Mouse (Mus musculus) testis, adult 2 months (tissue): ENCODE results near the gene Rad51c. TPM values are rescaled to one million over a fixed set of nuclear protein-coding genes. Genes with fewer than 3 reads are reported as not detected.
"Not testable (repeated sequence)": the region's sequence is repeated elsewhere in the genome, so short reads cannot be mapped to it uniquely, and the experiment has no call there.

Experiments used
- H3K27ac ChIP-seq: fragments of 200-500 bp; 2 replicates; pipeline ENCODE4 v1.5.1; 2012; ENCODE audit warnings: low read depth, low read length; ENCODE audit not compliant: control insufficient read depth, insufficient read depth
- H3K27me3 ChIP-seq: fragments of 200-500 bp; 2 replicates; pipeline ENCODE4 v1.6.1; 2012; ENCODE audit warnings: mild to moderate bottlenecking, low read length, moderate library complexity; ENCODE audit not compliant: control insufficient read depth, insufficient read depth
- H3K36me3 ChIP-seq: fragments of 200-500 bp; 2 replicates; pipeline ENCODE4 v1.6.1; 2012; ENCODE audit warnings: mild to moderate bottlenecking, low read length; ENCODE audit not compliant: control insufficient read depth, insufficient read depth
- H3K4me1 ChIP-seq: fragments of 200-500 bp; 2 replicates; pipeline ENCODE4 v1.6.1; 2012; ENCODE audit warnings: low read length; ENCODE audit not compliant: control insufficient read depth, insufficient read depth
- H3K4me3 ChIP-seq: fragments of 200-500 bp; 2 replicates; pipeline ENCODE4 v1.5.1; 2012; ENCODE audit warnings: low read depth, mild to moderate bottlenecking, low read length, moderate library complexity, mixed read lengths; ENCODE audit not compliant: control insufficient read depth
- CTCF ChIP-seq: fragments of 200-500 bp; IDR thresholded peaks from 2 replicates; pipeline ENCODE4 v1.5.1; 2012; ENCODE audit warnings: low read depth, mild to moderate bottlenecking, inconsistent platforms, low read length, moderate library complexity; ENCODE audit not compliant: control insufficient read depth, insufficient read depth, insufficient replicate concordance
- POLR2A ChIP-seq: fragments of 200-500 bp; IDR thresholded peaks from 2 replicates; pipeline ENCODE4 v1.6.1; 2012; ENCODE audit warnings: low read depth, mild to moderate bottlenecking, inconsistent platforms, low read length, moderate library complexity; ENCODE audit not compliant: control insufficient read depth
- polyA plus RNA-seq: library from polyadenylated mRNA; depleted of rRNA; stranded (reverse); fragments of >200 nt; gene quantifications from 2 replicates; pipeline ENCODE4 v1.2.3, GENCODE M21; 2012

The Rad51c gene
- polyA plus RNA-seq, 1 experiment: 16.4 TPM

DNA sequence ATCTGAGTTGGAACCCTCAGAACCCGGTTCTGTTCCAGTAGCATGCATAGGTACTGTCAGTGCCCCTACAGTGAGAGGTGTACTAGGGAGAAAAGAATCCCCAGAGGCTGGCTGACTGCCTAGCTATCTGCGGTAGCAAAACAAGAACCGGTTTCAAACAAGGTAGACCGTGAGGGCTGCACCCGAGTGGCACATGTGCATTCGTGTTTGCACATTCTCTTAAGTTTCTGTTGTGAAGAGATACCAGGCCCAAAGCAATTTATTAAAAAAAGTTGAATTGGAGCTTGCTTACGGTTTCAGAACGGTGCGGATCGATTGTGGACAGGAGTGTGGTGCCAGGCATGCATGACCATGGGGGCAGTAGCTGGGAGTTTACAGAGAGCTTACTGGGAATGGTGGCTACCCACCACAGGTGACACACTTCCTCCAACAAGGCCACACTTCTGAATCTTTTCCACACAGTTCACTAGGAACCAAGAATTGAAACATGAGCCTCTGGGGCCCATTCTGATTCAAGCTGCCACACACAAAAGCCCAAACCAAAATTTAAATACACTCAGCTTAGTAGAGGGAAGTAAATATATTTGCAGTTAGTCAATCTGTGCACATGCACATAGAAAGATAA, 35.2 kb upstream of the Rad51c start:
- Histone ChIP-seq H3K27ac (no peak overlapping the region), H3K27me3 (no peaks in the 10 kb centered on the region), H3K36me3 (no peaks in the 10 kb centered on the region), H3K4me1 (peaks cover 5% of the 10 kb centered on the region), H3K4me3 (no peak overlapping the region)
- no peak for TF ChIP-seq POLR2A
- TF ChIP-seq CTCF: no peak

DNA sequence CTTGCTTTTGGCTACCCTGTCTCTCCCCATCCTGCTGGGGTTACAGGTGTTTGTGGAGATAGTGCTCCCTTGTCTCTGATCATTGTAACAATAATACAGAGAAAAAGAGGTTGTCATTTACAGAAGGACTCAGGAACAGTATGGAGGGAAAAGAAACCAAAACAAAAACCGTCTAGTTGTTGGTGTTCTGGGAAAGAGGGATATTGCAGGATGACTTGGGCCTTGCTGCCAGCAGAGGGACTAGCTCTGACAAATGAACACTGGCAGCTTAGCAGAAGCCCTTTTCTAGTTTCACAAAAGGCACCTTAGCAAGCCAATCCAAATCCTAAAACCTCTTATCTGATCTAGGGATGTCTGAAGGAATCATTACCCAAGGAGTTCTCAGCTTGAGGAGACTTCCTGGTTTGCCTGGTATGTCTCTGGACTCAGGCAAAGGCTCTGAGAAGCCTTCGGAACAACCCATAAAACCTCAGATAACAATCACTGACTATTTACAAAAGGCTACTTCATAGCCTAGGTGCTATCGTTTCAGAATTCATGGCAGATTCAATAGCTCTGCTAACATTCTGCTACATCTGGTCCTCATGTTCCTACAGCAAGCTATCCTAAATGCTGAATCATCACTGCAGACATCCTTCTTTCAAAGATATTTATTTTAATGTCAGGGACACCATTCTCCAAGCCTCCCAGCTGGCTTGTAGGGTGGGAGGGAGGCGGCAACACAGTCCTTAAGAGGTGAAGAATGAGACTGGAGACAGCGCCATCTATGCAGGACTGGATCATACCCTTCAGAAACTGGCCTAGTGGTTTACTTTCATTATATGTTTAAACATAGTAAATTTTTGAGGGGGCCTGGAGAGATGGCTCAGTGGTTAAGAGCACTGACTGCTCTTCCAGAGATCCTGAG, 31.8 kb upstream of the Rad51c start:
- no peak for TF ChIP-seq POLR2A
- TF ChIP-seq CTCF: no peak
- no peaks in the 10 kb centered on the region for H3K4me1 ChIP-seq
- no peak overlapping the region for H3K4me3 ChIP-seq
- no peaks in the 10 kb centered on the region for H3K36me3 ChIP-seq
- no peak overlapping the region; the same call in 1 of the 2 replicates for H3K27ac ChIP-seq
- no peaks in the 10 kb centered on the region for H3K27me3 ChIP-seq

DNA sequence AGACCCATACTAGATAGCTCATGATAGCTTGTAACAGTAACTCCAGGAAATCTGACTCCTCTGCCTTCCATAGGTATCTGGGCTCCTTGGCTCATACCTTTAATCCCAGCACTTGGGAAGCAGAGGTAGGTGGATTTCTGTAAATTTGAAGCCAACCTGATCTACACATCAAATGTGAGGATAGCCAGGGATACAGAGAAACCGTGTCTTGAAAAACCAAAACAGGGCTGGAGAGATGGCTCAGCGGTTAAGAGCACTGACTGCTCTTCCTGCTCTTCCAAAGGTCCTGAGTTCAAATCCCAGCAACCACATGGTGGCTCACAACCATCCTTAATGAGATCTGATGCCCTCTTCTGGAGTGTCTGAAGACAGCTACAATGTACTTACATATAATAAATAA, 30.4 kb upstream of the Rad51c start:
- H3K36me3 ChIP-seq, H3K27me3 ChIP-seq, H3K27ac ChIP-seq, H3K4me1 ChIP-seq, H3K4me3 ChIP-seq: not testable (repeated sequence)

DNA sequence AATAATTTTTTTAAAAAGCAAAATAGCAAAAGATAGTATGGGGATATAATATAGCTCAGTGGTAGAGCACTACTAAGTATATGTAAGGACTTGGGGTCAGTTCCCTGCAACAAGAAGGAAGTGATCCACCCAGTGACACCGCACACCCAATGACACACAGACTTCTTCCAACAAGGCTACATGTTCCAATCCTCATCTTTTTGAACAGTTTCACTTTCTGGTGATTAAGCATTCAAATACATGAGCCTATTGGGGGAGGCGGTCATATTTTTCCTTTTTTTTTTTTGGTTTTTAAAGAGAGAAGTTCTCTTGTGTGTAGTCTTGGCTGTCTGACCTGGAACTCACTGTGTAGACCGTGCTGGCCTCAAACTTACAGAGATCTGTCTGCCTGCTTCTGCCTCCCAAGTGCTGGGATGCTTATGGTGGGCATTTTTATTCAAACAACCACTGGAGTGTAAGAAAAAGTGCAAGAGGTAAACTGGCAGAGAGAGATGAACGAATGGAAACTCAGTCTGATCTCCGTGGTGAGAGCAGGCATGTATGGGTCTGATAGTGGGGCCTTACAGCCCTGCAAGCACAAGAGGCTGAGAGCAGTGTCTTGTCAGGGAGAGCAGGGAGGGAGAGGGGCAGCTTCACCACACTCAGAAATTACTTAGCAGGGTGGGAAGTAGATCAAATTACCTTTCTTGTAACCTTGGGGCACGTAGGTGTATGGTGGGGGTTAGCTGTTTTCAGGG, 28.3 kb upstream of the Rad51c start:
- Histone ChIP-seq H3K4me3 (no peak overlapping the region), H3K4me1 (no peaks in the 10 kb centered on the region)
- no peak for TF ChIP-seq CTCF
- no peak for TF ChIP-seq POLR2A

DNA sequence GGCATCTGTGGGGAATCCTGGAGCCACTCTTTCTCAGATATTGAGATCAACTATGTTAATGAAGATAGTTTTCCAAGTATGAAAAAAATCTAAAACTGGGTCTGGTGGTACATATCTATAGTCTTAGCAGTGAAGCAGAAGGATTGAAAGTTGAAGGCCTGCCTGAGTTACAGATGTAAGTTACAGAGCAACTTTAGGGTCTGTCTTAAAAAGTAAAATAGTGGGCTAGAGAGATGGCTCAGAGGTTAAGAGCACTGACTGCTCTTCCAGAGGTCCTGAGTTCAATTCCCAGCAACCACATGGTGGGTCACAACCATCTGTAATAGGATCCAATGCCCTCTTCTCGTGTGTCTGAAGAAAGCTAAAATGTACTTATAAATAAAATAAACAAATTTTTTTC, 27.7 kb upstream of the Rad51c start:
- H3K4me3 ChIP-seq: no peak overlapping the region
- no peak for TF ChIP-seq POLR2A
- TF ChIP-seq CTCF: no peak
- H3K36me3 ChIP-seq: no peaks in the 10 kb centered on the region
- no peak overlapping the region for H3K27ac ChIP-seq
- H3K4me1 ChIP-seq: no peaks in the 10 kb centered on the region
- no peaks in the 10 kb centered on the region for H3K27me3 ChIP-seq

More for the DNA sequence above, 28.3 kb upstream of the Rad51c start:
- Histone ChIP-seq H3K36me3 (no peaks in the 10 kb centered on the region), H3K27me3 (no peaks in the 10 kb centered on the region), H3K27ac (no peak overlapping the region)

DNA sequence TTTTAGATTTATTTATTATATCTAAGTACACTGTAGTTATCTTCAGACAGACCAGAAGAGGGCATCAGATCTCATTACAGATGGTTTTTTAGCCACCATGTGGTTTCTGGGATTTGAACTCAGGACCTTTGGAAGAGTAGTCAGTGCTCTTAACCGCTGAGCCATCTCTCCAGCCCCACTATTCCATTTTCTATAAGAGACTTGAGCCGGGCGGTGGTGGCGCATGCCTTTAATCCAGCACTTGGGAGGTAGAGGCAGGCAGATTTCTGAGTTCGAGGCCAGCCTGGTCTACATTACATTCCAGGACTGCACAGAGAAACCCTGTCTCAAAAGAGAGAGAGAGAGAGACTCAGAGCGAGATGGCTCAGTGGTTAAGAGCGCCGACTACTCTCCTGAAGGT, 27.1 kb upstream of the Rad51c start:
- H3K27me3 ChIP-seq, H3K27ac ChIP-seq, H3K36me3 ChIP-seq, H3K4me1 ChIP-seq, H3K4me3 ChIP-seq: not testable (repeated sequence)

DNA sequence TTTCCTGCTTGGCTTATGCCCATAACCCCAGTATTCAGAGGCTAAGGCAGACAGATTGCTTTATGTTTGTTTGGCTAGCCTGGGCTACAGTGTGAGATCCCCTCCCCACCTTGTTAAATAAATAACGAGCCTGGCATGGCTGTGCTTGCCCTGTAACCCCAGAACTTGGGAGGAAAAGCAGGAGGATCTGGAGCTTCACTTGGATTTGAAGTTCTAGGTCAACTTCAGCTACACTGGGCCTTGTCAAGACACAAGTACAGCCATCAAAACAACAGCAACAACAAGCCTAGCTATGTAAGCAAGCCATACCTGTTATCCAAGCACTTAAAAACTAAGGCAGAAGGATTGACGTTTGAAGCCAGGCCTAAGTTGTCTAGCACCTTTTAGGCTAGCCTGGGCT, 25.6 kb upstream of the Rad51c start:
- H3K36me3 ChIP-seq: no peaks in the 10 kb centered on the region
- H3K27ac ChIP-seq: no peak overlapping the region
- peaks cover 2% of the 10 kb centered on the region for H3K4me1 ChIP-seq
- TF ChIP-seq CTCF (no peak), POLR2A (no peak)
- no peak overlapping the region for H3K4me3 ChIP-seq
- no peaks in the 10 kb centered on the region for H3K27me3 ChIP-seq
